Mouse (Mus musculus): ENCODE results near the gene Rflnb. TPM values are rescaled to one million over a fixed set of nuclear protein-coding genes. Genes with fewer than 3 reads are reported as not detected.
A peak's percentile ranks its signal among the peaks of the same experiment; 100 is the strongest.

Rflnb gene
- polyA plus RNA-seq, 1 experiment, result 18.8 TPM

- no peak overlapping the region for H3K27ac ChIP-seq (ENCODE audit: insufficient read depth, low read depth, low read length)
- H3K27me3 ChIP-seq (replicated peaks; ENCODE audit: control insufficient read depth, insufficient read depth, low read length), result no peaks in the 10 kb centered on the region
- no peak overlapping the region for H3K4me3 ChIP-seq (ENCODE audit: insufficient read depth, low read depth, low read length)
- peak; percentile 50 for DNase-seq
- TF ChIP-seq CTCF (conservative IDR thresholded peaks at IDR 0.05; ENCODE audit: insufficient read depth, insufficient read length, low read depth, low read length) (no peak), POLR2A (IDR thresholded peaks at IDR 0.05; ENCODE audit: low read depth, low read length) (no peak)
- no peaks in the 10 kb centered on the region for H3K36me3 ChIP-seq (ENCODE audit: control insufficient read depth, insufficient read depth, low read length)
- WGBS, result 60% methylated on average over 6 of the region's 6 CpGs
- peaks cover 12% of the 10 kb centered on the region; the same call in 1 of the 2 replicates for H3K4me1 ChIP-seq (ENCODE audit: control insufficient read depth, insufficient read depth, low read length)
These were observed 10.2 kb upstream of the Rflnb start for GRCm38 (mm10) chr11:76037581-76038294.

DNA sequence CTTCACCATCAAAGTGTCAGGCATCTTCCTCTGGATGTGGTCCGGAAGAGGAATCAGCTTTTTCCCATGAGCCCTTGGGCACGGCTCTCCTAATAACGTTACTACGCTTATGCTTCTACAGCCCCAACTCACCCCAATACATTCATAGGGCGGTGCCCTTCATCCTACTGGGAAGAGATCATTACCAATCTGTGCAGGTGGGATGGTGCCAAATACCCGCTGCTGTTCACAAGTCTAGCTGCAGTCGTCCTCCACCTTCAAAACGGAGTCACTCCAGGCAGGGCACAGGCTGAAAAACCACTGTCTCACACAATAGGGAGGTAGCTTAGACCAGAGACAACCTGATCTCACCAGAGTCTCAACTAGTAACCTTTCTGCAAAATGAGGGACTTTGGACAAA, 7.6 kb upstream of the Rflnb start:
- 79% methylated on average over 8 of the region's 8 CpGs for WGBS
- DNase-seq, result no peak
- H3K4me1 ChIP-seq (ENCODE audit: control insufficient read depth, insufficient read depth, low read length), result no peaks in the 10 kb centered on the region
- H3K27me3 ChIP-seq (replicated peaks; ENCODE audit: control insufficient read depth, insufficient read depth, low read length), result no peaks in the 10 kb centered on the region
- H3K4me3 ChIP-seq (ENCODE audit: insufficient read depth, low read depth, low read length), result no peak overlapping the region
- H3K27ac ChIP-seq (ENCODE audit: insufficient read depth, low read depth, low read length), result no peak overlapping the region
- TF ChIP-seq POLR2A (IDR thresholded peaks at IDR 0.05; ENCODE audit: low read depth, low read length) (no peak), CTCF (conservative IDR thresholded peaks at IDR 0.05; ENCODE audit: insufficient read depth, insufficient read length, low read depth, low read length) (no peak)
- no peaks in the 10 kb centered on the region for H3K36me3 ChIP-seq (ENCODE audit: control insufficient read depth, insufficient read depth, low read length)

GRCm38 (mm10) chr11:76033836-76034235, 6.3 kb upstream of the Rflnb start:
- H3K36me3 ChIP-seq (ENCODE audit: control insufficient read depth, insufficient read depth, low read length), result no peaks in the 10 kb centered on the region
- no peak for DNase-seq
- no peak overlapping the region for H3K4me3 ChIP-seq (ENCODE audit: insufficient read depth, low read depth, low read length)
- no peaks in the 10 kb centered on the region for H3K4me1 ChIP-seq (ENCODE audit: control insufficient read depth, insufficient read depth, low read length)
- no peak overlapping the region for H3K27ac ChIP-seq (ENCODE audit: insufficient read depth, low read depth, low read length)
- no peak for TF ChIP-seq POLR2A (IDR thresholded peaks at IDR 0.05; ENCODE audit: low read depth, low read length)
- TF ChIP-seq CTCF (conservative IDR thresholded peaks at IDR 0.05; ENCODE audit: insufficient read depth, insufficient read length, low read depth, low read length), result no peak
- no peaks in the 10 kb centered on the region for H3K27me3 ChIP-seq (replicated peaks; ENCODE audit: control insufficient read depth, insufficient read depth, low read length)
- 95% methylated on average over 4 of the region's 4 CpGs for WGBS

GRCm38 (mm10) chr11:76033359-76033758, 5.8 kb upstream of the Rflnb start:
- no peaks in the 10 kb centered on the region for H3K27me3 ChIP-seq (replicated peaks; ENCODE audit: control insufficient read depth, insufficient read depth, low read length)
- no peak overlapping the region for H3K27ac ChIP-seq (ENCODE audit: insufficient read depth, low read depth, low read length)
- no peak overlapping the region for H3K4me3 ChIP-seq (ENCODE audit: insufficient read depth, low read depth, low read length)
- WGBS, result 88% methylated on average over 6 of the region's 6 CpGs
- H3K4me1 ChIP-seq (ENCODE audit: control insufficient read depth, insufficient read depth, low read length), result 0 out of 2 replicates have a peak, but pooled peaks cover under 1% of the 10 kb centered on the region
- DNase-seq, result no peak
- TF ChIP-seq CTCF (conservative IDR thresholded peaks at IDR 0.05; ENCODE audit: insufficient read depth, insufficient read length, low read depth, low read length), result no peak
- no peak for TF ChIP-seq POLR2A (IDR thresholded peaks at IDR 0.05; ENCODE audit: low read depth, low read length)
- no peaks in the 10 kb centered on the region for H3K36me3 ChIP-seq (ENCODE audit: control insufficient read depth, insufficient read depth, low read length)

DNA sequence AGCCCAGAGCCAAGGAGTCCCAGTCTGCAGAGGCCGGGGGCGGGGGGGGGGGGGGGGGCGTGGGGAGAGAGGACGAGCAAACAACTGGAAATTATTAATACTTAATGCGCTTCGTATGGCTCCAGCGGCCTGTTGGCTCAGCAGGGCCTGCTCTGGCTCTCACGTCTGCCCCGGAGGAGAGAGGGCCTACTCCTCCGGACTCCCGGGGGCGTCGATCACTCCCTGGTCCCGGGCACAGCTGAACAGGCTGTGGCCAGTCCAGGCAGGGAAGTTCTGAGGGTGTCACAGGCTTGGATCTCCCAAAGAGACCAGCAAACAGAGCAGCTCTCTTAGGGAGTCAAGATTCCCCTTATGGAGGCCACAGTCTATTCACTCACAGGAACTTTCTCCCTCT, 487 bp upstream of the Rflnb start:
- TF ChIP-seq POLR2A (IDR thresholded peaks at IDR 0.05; ENCODE audit: low read depth, low read length), result no peak
- TF ChIP-seq CTCF (conservative IDR thresholded peaks at IDR 0.05; ENCODE audit: insufficient read depth, insufficient read length, low read depth, low read length), result no peak
- Histone ChIP-seq H3K27ac (ENCODE audit: insufficient read depth, low read depth, low read length) (peak overlapping the region; percentile 31; the same call in 1 of the 2 replicates), H3K4me3 (ENCODE audit: insufficient read depth, low read depth, low read length) (peak overlapping the region; percentile 78), H3K4me1 (ENCODE audit: control insufficient read depth, insufficient read depth, low read length) (peaks cover 4% of the 10 kb centered on the region), H3K27me3 (replicated peaks; ENCODE audit: control insufficient read depth, insufficient read depth, low read length) (no peaks in the 10 kb centered on the region), H3K36me3 (ENCODE audit: control insufficient read depth, insufficient read depth, low read length) (no peaks in the 10 kb centered on the region)
- 10% methylated on average over 11 of the region's 14 CpGs for WGBS
- DNase-seq, result no peak

GRCm38 (mm10) chr11:76026527-76027138, 949 bp downstream of the Rflnb start:
- no peaks in the 10 kb centered on the region for H3K36me3 ChIP-seq (ENCODE audit: control insufficient read depth, insufficient read depth, low read length)

DNA sequence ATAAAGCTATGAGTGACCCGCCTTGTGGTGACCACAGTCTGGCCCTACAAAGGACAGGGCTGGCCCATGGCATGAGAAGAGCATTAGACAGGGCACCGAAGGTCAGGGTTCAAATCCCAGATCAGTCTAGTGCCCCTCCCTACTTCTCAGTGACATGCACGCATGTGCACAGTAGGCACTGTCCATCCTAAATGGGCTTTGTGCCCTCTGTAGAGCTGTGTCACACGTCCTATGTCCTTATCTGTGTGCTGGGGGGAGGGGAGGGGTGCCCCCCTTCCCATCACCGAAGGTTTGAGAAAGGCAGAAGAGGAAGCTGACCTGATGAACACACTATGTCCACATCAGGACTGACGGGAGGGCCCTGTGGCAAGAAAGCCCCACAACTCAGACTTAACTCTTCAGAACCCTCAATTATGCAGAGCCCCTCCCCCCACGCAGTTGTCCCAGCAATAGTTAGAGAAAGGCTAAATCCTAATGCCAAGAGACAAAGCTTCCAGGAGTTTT, 2.5 kb downstream of the Rflnb start:
- WGBS, result 70% methylated on average over 7 of the region's 7 CpGs
- H3K36me3 ChIP-seq (ENCODE audit: control insufficient read depth, insufficient read depth, low read length), result no peaks in the 10 kb centered on the region
- no peak for DNase-seq
- no peaks in the 10 kb centered on the region for H3K27me3 ChIP-seq (replicated peaks; ENCODE audit: control insufficient read depth, insufficient read depth, low read length)
- peaks cover 4% of the 10 kb centered on the region for H3K4me1 ChIP-seq (ENCODE audit: control insufficient read depth, insufficient read depth, low read length)
- TF ChIP-seq POLR2A (IDR thresholded peaks at IDR 0.05; ENCODE audit: low read depth, low read length), result no peak
- TF ChIP-seq CTCF (conservative IDR thresholded peaks at IDR 0.05; ENCODE audit: insufficient read depth, insufficient read length, low read depth, low read length), result no peak
- peak overlapping the region; percentile 20; the same call in 1 of the 2 replicates for H3K4me3 ChIP-seq (ENCODE audit: insufficient read depth, low read depth, low read length)
- H3K27ac ChIP-seq (ENCODE audit: insufficient read depth, low read depth, low read length), result no peak overlapping the region

More at GRCm38 (mm10) chr11:76026527-76027138, 949 bp downstream of the Rflnb start:
- Histone ChIP-seq H3K4me1 (ENCODE audit: control insufficient read depth, insufficient read depth, low read length) (peaks cover 4% of the 10 kb centered on the region), H3K27ac (ENCODE audit: insufficient read depth, low read depth, low read length) (peak overlapping the region; percentile 53), H3K27me3 (replicated peaks; ENCODE audit: control insufficient read depth, insufficient read depth, low read length) (no peaks in the 10 kb centered on the region), H3K4me3 (ENCODE audit: insufficient read depth, low read depth, low read length) (peak overlapping the region; percentile 78)
- 15% methylated on average over 14 of the region's 14 CpGs for WGBS
- TF ChIP-seq CTCF (conservative IDR thresholded peaks at IDR 0.05; ENCODE audit: insufficient read depth, insufficient read length, low read depth, low read length) (no peak), POLR2A (IDR thresholded peaks at IDR 0.05; ENCODE audit: low read depth, low read length) (no peak)
- no peak for DNase-seq

All from kidney, adult 2 months (tissue).